ENCODE assay signal across 14 mouse cellular contexts in genomic region chr2:125575766-125576165, GRCm38 (mm10). TPM values are rescaled to one million over a fixed set of nuclear protein-coding genes. Genes with fewer than 3 reads are reported as not detected.
A peak's percentile ranks its signal among the peaks of the same experiment; 100 is the strongest.
DNase-seq lines count a peak whose midpoint lies in the region.
"Had no signal": no experiment of that assay in that cellular context is flagged by ENCODE, and none has a peak within 500 bp of the region (broad histone marks: within the 10 kb centered on the region; RNA-seq: fewer than 3 reads in every experiment).

No protein-coding gene starts in this region.

- DNase-seq in heart, adult 11 months: peak; percentile 80
- no peak for DNase-seq in heart, postnatal 36 days
- DNase-seq in right cerebral cortex, postnatal 25 days: peak; percentile 14
- no peak for DNase-seq in right cerebral cortex, postnatal 4 days
- DNase-seq in brain, adult 2 months (ENCODE audit: low read depth, low spot score): peak; percentile 48
- DNase-seq in left cerebral cortex, adult 11 months (ENCODE audit: low spot score): no peak
- no peak for DNase-seq in kidney, postnatal 25 days
- DNase-seq: adrenal gland, postnatal 25 days; cerebellum, adult 2 months; cerebellum, postnatal 25 days; forebrain, postnatal 0 days; kidney, adult 18-20 months; kidney, postnatal 4 days; lung, postnatal 36 days had no signal

- intact Hi-C loops in heart, postnatal 36 days (cut with DNase I): no loop called here

RNA-seq across cellular contexts. Expression of gene Cep152, which starts 49.1 kb away (rescaled TPM):
- total RNA-seq in heart, postnatal 36 days (2021): 1 to 10 TPM; 1.4 TPM

Comparison
In these comparisons a context has a peak if more than half of its experiments do, and no peak if none do; other contexts are left out.
1. DNase-seq: peak in heart, adult 11 months (single experiment), right cerebral cortex, postnatal 25 days (single experiment) and brain, adult 2 months (single experiment); none in heart, postnatal 36 days (0 of 2), right cerebral cortex, postnatal 4 days (single experiment), left cerebral cortex, adult 11 months (single experiment) and kidney, postnatal 25 days (0 of 2).